Mouse (Mus musculus) layer of hippocampus, adult 8-10 months (tissue): Measurements from ENCODE around the gene Tex26. TPM values are rescaled to one million over a fixed set of nuclear protein-coding genes. Genes with fewer than 3 reads are reported as not detected.

ENCODE experiments used
- DNase-seq, 2 experiments: peaks; one replicate each; pipeline ENCODE4 v3.0.0; 2022; ENCODE audit warnings: low spot score in 2 of 2
- total RNA-seq, 4 experiments: library from RNA; stranded (reverse); gene quantifications; 2 replicates each; pipeline ENCODE4 v1.2.4; 2022

Tex26 gene
- total RNA-seq = under 1 TPM in 1 of 4 experiments, not detected in 3; 0.23 TPM

DNA sequence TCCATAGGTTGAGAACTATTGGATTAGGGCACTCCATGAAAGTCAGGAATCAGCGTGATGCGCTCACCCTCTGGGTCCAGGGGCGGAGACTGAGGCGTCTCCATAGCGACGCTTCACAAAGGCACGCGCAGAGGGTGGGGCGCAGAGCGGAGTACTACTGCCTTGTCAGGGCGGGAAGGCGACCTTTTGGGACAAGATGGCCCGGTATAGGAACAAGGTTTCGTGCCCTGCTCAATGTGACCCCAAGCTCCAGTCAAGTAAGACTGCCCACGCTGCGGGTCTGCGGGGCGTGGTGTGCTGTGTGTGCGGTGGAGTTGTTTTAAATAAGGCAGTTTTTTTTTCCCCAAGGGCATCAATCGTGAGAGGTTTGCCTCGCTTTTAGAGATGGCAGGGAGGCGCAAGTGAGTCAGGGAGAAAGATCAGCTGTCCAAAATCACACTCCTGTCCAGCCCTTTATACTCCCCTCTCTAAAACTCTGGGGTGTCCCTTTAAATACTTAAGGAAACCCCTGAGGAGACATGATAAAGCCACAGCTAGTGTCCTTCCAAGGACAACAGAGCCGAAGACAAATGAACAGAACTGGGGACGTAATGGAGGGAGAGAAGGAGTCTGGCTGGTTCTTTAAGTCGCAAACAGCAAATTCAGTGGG, at the start of gene Tex26:
Tex26 (plus strand) TSS at position 130 of the 649 bp plus-strand sequence.
- DNase-seq = peak; percentile 33 to 40

DNA sequence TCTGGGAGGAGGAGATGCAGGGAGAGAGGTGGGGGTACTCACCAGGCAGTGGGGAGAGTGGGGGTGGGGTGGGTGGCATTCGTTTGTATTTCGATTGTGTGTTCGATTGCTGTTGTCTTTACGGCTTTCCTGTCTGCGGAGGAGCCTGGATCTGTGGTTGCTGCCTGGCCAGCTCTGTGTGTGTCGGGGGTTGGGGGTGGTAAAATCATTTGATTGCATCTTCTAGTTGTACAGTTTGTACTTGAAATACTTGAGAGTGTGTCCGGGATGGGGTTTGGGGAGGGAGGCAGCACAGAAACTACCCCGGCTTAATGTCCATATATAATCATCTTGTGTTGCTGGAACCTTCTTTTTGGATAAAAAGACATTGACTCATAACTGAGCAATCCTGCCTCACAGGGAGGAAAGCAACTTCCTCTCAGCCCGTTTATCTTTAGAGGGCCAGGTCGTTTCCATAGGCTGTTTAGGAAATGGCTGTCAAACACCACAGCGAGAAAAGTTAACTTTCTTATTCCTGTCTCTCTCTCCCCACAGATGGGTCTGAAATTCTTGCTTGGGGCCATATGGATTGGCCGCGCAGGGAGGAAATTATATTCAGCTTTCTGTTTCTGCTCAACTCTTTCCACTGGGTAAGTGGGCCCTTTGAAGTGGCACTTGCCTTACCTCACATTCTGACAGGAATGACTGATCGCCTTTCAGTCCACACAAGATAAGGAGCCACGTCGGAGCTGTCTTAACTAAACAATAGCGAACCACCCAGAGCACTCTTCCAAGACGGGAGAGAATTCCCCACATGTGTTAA, 47.7 kb upstream of the Tex26 start:
- no peak for DNase-seq

DNA sequence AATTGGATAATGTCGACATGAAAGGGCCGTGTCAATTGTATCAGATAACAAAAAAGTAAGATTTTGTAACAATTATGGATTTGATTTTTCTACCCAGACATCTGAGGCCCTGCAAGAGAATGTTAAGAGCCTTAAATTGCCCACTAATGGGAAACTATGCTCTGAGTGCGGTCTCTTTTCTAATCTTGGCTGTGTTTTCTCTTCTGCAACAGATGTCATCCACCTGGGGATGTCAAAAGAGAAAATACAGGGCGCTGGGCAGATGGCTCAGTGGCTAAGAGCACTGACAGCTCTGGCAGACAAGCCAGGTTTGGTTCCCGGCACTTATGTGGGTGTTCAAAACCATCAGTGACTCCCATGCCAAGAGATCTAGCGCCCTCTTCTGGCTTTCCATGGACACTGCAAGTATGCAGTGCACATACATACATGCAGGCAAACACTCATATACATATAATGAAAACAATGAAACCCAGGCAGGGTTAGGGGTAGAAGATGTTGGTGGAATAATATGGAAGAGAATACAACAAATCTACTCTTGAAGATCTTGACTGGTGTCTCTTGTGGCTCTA, 47.0 kb upstream of the Tex26 start:
- no peak for DNase-seq

DNA sequence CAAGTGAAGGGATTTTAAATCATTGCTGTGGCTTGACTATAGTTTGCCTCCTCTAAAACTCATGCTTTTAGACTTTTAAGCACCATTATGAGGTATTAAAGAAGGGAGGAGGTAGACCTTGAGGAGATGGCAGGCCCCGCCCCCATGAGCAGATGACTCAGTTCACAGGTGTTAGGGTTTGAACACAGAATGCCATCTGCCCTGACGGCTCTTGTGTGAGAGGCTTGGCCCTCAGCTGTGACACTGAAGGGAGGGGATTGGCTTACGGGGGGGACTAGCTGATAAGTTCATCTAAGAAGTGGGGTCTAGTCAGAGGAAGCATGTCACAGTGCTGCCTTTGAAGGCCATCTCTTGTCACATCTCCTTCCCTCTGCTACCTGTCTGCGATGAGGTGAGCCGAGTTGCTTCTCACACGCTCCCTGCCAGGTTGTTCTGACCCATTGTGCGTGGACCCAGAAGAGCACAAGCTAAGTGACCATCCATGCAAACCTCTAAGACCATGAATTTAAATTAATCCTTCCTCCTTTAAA, 37.9 kb upstream of the Tex26 start:
- DNase-seq = no peak

DNA sequence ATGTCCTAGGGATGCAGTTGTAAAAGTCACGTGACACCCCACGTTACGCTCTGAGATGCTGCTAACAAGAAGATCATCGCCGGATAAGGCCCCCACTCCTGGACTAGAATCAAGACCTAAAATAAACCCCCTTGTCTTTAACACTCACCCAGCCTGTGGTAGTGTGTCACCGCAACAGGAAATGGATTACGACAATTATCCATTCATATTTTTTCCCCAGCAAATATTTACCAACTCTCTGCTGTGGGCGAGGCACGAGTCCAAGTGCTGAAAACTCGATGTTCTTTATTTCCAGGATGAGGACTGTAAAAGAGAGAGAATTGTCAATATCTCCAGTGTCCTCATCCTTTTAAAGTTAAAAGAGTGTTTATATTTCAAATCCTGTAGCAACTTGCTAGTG, 37.4 kb upstream of the Tex26 start:
- DNase-seq = no peak

DNA sequence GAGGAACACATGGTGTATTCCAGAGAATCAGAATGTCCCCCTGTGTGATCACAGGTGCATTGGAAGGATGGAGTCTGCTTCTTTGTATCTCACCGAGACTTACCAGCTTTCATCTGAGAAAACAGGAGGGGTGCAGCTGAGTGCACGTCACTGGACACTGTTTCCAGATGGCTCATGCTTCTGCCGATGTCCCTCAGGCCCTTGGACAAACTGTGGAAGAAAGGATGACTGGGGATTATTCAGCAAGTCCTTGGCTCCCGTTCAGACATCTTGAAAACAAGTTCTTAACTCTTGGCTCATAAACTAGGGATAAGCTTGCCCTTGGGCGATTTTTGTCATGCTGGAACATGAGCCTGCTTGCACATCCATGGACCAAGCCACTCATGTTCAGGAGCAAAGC, 36.1 kb upstream of the Tex26 start:
- DNase-seq = no peak

DNA sequence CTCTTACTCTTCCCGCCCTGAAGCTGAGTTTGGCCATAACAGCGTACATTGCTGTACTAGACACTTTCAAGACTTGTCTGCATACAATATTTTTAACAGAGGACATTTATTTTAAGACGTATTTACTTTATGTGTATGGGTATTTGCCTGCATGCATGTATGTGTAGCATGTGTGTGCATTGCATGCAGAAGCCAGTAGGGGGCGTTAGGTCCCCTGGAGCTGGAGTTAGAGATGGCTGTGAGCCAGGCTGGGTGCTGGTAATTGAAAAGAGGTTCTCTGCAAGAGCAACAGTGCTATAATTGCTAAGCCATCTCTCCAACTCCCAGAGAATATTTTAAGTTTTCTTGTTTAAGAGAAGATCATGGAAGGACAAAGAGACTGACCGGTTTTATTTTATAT, 34.8 kb upstream of the Tex26 start:
- DNase-seq = no peak

DNA sequence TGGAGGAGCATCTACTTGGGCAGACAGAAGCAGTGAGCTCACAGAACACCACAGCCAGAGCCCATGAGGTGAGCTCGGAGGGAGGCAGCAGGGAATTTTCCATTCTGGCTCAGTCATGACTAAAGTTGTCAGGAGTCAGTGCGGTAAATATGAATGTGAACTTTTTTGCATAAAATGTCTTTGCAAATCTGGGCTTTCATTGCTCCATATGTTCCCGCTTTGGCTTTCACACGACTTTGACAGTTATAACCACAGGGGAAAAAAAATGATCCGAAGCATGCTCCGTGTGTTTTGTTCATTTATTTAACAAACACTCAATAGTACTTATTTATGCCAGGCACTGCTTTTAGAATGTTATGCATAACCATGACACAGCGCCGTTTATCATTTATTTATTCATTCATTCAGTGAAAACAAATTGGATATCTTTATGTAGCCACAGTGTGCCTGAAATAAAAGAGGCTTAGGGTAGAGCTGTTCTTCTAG, 32.6 kb upstream of the Tex26 start:
- peak; percentile 47 to 48 for DNase-seq

DNA sequence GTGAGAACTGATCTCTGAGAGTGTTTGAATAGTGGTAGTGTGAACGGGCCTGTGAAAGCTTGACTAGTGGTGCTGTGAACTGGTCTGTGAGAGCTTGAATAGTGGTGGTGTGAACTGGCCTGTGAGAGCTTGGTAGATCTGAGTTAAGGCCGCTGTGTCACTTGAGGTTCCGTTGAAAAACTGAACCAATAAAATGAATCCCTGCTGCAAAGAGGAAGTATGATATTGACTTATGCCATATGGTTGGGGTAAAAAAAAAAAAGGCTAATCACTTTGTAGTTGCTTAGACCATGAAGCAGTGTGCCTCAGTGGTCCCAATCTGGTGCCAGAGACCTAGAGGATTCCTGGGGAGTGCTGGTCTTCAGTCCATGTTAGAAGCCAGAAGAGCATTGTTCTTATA, 30.0 kb upstream of the Tex26 start:
- DNase-seq = no peak

DNA sequence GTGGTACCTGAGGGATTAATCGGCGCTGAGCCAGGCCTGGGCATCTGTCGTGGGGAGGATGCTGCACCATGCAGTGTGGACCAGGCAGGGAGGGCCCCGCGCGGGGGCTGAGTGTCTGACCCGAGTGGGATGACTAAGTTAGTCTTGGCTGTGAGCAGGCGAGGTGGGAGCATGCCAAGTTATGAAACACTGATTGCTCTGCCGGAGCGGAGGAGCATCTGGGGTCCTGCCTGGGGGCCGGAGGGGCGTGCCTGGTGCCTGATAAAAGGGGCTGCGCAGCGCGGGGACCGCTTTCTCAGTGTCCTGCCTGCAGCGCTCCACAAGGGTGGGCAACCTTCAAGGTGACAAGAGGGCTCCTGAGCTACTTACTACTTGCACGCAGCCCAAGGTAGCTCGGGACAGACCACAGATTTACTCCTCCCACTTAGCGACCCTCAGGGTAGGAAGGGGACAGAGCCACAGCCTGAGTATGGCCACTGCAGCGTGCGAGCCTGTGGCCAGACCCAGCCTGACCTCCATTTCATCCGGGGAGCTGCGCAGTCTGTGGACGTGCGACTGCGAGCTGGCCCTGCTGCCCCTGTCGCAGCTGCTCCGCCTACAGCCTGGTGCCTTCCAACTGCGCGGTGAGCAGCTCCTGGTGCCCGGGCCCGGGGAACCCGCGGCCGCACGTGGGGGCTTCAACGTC, 27.8 kb upstream of the Tex26 start, which contains the start of gene Medag:
Medag (plus strand) TSS at position 241 of the 685 bp plus-strand sequence.
- DNase-seq = peak in 1 of 2 experiments; percentile 40

DNA sequence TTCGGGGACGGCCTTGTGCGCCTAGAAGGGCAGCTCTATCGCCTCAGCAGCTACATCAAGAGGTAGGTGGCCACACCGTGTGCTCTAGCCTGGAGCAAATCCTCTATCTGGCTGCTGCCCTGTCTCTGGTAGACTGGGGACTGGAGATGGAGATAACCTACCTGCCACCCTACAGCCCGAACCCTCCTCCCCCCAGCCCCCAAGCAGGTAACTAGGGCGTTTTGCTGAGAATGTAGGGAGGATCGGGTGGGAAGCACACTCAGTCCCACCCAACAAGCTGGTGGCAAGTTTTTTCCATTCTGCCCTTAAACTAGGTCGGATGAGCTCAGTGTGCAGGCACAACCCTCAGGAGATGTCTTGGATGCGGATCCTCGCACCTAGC, 27.3 kb upstream of the Tex26 start:
- no peak for DNase-seq

DNA sequence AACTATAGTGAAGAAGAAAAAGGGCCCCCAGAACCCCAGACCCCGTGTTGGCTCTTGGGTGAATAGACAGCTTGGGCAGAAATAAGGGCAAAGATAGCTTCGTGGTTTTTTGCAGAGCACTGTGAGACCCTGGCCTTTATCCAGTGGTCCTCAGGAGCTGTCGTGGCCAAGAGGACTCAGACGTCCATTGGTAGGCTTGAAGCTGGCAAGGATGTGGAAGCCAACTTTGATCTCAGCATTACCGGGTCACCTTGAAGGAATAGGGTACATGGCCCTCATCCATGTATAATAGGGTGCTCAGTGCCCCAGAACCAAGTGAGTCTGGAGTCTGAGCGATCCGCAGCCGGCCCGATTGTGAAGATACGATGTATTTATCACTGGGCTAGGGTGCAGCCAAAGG, 26.8 kb upstream of the Tex26 start:
- no peak for DNase-seq

DNA sequence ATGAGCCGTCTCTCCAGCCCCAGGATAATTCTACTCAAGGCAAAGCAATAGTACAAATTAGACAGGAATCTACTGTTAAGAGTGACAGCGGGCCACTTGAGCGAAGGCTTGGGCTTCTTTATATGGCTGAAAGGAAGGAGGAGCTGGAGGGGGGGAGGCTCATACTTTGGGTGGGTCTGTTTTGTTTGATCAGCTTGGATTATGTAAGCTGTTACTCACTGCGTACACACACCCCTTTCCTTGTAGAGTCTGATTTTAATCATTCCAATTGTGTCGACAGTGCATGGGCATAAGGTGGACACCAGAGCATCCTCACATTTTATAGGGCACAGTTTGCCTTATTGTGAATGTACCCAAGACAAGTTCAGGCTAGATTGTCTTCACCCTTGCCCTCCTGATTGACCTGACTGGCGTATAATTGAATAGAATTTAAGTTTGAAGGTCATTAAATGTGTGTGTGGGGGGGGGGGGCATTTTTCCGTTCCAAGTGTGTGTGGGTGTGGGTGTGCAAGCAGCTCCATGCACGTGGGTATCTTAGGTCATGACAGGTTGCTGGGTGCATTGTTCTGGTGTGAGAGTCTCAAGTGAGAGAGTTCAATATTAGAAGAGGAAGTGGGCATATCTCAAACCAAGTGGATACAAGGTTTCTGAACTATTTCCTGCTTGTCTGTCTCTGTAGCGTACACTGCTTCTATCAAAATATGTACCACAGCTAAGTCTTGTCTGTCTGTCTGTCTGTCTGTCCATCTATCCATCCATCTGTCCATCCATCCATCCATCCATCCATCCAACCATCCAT, 24.9 kb upstream of the Tex26 start:
- DNase-seq = no peak

DNA sequence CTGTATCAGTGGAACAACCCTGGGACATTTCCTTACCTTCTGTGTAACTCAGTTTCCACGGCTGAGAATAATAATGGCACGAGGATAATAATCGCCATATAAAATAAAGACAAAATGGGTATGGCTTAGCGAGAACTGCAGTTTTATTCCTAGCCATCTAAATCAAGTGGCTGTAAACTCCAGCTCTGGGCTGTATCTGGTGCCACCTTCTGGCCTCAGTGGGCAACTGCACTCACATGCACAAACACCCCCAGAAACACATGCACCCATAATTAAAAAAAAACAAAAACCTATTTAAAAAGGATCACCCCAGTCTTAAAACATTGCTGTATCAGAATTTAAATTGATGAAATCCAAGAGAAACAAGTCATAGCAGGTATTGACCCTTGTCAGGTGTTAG, 22.1 kb upstream of the Tex26 start:
- DNase-seq = no peak

DNA sequence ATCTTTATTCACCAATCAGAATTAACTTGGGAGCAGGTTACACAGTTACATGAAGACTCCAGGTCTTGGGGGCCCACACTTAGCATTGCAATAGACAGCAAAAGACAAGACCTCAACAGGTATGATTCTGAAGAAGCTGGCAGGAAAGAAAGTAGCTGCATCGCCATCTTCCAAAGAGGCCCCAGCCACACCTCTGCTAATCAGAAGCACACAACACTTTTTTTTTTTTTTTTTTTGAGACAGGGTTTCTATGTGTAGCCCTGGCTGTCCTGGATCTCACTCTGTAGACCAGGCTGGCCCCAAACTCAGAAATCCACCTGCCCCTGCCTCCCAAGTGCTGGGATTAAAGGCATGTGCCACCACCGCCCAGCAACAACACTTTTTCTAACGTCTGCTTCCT, 12.9 kb upstream of the Tex26 start:
- DNase-seq = no peak

DNA sequence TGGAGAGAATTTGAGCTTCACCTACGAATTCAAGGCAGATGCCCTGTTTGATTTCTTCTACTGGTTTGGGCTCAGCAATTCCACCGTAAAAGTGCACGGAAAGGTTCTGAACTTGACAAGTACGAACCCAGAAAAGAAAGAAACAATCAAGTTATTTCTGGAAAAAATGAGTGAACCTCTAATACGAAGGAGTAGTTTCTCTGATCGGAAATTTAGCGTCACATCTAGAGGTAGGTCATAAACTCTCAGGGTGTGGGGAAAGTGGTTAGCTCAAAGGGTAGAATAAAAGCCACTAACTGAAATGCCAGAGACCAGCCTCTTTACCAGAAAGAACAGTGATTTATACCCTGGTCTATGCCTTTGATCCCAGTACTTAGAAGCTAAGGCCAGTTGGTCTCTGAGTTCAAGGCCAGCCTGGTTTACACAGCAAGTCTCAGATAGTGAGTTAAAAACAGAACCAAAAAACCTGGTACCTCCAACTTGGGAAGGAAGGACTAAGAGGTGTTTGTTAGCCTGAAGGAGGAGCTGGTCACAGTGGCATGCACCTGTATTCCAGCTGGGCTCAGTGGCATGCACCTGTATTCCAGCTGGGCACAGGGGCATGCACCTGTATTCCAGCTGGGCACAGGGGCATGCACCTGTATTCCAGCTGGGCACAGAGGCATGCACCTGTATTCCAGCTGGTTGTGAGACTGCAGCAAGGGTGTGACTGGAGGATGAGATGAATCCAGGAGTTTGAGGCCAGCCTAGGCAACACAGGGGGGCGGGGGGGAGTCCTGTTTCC, 12.0 kb upstream of the Tex26 start:
- no peak for DNase-seq

DNA sequence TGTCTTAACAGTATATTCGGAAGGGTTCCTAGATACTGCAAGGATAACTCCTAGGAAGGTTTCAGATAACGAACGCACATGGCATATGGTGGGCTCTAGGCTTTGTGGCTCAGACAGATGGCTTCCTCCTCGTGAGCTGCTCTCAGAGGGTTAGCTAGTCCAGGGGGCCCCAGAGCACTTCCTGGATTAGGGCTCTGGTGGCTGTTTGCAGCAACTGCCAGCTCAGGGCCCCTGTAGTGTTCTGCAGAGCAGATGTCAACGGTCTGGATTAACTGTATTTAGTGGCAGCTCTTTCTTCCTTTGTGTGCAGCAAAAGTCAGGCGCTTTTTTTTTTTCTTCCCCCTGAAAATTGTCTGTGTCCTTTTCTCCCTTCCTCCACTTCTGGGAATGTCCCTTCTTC, 11.1 kb upstream of the Tex26 start:
- DNase-seq = no peak

DNA sequence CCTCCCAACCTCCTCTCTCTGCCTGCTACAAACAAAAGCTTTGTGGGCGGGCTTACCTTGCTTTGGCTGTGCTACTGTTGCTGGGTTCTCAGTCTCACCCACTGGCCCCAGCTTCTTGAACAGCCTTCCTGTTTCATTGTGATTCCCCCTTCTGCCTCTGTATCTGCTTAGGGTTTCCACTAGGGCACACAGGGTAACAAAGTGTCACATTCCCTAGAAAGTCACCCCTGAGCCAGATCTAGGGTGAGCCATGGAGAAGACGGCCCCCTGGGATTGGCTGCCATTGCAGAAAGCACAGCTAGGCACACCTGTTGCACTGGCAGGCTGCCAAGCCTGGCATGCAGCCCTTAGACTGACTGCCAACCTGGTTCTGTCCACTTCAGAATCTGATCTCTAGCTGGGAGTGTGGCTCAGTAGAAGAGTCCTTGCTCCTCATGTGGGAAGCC, 10.6 kb upstream of the Tex26 start:
- DNase-seq = no peak

DNA sequence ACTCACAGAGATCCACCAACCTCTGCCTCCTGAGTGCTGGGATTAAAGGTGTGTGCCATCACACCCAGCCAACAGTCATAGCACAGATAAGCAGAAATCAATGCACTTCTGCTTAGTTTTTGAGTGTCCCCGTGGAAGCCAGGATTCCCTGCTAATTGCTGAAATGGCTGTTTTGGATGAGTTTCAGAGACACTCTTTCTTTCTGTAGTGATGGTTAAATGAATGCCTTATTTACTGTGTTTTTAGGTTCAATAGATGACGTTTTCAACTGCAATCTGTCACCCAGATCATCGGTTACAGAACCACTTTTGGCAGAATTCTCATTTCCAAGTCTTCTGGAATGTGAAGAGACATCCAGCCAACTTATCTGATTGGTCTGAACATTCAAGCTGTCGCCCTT, 9.9 kb upstream of the Tex26 start:
- DNase-seq = no peak

DNA sequence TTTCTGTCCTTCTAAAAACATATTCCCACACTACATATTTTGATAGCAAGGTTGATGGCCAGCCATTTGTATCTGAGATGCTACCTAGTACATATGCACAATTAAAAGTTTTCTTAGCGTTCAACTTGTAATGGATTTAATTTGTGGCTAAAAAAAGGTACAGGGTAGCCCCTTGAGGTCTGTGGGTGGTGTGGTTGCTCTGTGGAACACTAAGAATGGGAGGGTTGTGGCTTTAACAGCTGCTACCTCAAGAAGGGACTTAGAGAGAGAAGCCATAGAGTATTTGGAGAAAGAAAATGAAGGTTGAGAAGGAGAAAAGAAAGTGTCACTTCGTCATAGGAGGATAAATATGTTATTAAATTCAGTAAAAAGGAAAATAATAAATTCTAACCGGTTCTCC, 8.5 kb upstream of the Tex26 start:
- DNase-seq = no peak
